Mouse (Mus musculus): ENCODE measurements around the gene Dhx8.

GRCm38 (mm10) chr11:101758431-101758830 lies 25.7 kb downstream of the Dhx8 start:
- TF ChIP-seq CTCF (IDR thresholded peaks at IDR 0.05) (no peak), EP300 (IDR thresholded peaks at IDR 0.05) (no peak)
